Mouse (Mus musculus): ENCODE data around the gene Ccsap.

The Ccsap gene

DNA sequence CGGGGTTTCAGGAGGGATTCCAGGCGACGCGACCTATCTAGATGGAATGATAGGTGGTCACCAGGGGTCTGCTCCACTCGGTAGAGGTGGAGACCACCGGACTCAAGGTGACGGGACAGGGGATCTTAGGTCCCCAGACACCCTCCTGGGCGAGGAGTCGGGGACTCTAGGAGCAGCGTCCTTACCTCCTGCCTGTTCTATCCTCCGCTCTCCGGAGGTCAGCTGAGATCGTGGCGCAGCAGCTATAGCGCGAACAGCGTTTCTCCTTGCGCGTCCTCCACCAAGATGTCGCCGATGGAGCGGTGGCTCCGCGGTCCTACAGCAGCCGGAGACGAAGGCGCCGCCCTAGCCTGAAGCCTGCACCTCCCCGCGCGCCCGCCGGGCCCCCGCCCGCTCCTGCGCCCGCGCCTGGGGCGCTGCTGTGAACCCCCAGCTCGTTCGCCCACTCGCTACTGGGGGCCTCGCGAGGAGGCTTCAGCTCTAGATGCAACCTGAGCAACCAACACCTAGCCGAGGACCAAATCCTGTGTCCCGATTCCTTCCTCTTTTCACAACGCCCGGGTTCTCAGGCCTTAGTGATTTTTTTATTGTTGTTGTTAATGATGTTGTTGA, at the start of gene Ccsap:
Gene Ccsap (minus strand): TSS at position 562 of the 612 bp plus-strand sequence.
- DNase-seq = peak; percentile 68

DNA sequence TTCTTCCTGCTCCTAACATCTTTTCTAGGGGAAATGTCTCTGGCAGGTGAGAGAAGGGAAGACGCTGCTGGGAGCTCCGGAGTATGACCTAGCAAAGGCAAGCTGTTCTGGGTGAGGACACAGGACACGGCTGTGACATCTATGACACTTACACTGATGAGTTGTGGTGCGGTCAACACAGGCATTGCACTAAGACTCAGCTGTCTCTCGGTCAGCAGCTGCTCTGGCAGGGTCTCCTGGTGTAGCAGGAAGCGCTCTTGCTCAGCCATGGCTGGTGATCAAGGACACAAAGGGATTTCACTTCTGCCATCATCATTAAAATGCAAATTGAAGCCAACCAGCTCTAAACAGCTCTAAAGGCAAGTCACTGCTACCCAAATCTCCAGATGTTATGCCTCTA, 47.6 kb upstream of the Ccsap start:
- DNase-seq = no peak

DNA sequence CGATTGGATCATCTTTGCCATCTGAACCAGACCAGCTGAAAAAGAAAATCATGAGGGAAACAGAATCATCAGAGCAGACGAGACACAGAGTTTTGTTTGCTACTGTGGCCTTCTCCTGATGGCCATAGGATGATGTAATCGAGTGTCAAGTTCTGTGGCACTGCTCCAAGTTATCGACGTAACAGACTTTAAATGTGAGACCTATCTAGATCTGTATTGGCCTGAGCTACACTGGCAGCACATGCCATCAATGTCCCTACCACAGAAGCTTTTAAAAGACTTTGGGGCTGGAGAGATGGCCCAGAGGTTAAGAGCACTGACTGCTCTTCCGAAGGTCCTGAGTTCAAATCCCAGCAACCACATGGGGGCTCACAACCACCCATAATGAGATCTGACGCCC, 42.6 kb upstream of the Ccsap start:
- DNase-seq = no peak

DNA sequence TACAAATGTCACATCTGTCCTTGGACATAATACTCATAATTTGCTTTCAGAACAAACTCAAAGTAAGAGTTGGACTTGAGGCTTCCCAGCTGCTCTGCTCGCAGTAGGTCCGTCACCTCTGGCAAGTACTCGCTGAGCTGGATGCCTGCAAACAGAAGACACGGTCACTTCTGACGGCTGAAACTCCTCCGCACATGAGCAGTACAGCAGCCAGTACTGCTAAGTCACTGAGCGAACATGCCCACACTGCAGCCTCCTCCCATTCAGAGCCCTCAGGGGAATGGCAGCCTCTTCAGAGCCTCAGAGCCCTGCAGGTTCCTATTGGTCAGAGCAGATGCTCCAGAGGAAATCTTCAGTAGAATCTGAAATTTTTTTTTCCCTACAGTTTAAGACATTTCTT, 39.4 kb upstream of the Ccsap start:
- DNase-seq = no peak

DNA sequence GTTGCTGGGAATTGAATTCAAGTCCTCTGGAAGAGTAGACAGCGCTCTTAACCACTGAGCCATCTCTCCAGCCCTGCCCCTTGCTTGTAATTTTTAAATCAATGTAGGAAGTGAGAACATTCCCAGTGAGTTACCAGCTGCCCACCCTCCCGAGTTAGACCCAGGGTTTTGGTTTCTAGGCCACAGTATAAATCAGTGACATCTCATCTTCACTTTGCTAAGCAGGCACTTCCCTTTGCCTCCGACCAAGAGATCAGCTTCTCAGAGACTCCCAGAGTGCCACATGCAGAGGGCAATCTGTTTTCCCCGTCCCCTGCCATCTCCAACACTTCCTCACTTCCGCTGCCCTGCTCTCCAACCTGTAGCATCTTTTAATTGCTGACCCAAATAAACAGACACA, 38.6 kb upstream of the Ccsap start:
- DNase-seq = no peak

DNA sequence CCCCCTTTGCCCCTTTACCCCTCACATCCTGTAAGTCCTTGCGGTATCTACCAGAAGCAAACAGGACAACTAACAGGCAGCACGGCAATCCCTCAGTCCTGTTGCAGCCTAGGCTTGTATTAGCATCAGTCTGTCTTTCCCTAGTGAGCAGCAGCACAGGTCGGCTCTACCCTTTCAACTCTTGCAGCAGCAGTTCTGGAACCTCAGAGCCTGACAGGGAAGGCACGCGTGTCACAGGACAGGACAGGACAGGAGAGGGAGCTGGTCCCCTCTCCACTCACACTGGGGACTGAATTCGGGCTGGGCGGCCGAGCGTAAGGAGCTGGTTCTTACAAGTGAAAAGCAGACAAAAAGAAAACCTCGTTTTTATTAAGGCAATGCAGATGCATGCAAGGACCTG, 36.8 kb upstream of the Ccsap start:
- DNase-seq = no peak

DNA sequence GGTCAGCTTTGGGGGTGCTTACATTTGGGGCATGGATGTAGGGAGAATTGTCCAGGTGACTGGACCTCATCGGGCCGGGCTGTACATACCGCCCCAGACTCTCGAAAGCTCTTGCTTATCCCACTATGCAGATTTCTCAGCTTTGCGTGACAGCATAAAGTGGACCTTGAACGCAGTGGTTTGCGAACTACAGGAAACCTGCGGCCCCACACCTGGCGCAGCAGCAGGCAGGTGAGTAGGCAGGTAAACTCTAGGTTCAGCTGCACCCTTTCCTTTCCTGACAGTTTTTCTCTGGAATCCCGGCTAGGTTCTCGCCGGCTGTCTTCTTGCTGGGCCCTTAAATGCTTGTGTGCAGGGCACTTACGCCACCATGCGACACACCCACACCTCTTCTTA, 36.4 kb upstream of the Ccsap start:
- no peak for DNase-seq

DNA sequence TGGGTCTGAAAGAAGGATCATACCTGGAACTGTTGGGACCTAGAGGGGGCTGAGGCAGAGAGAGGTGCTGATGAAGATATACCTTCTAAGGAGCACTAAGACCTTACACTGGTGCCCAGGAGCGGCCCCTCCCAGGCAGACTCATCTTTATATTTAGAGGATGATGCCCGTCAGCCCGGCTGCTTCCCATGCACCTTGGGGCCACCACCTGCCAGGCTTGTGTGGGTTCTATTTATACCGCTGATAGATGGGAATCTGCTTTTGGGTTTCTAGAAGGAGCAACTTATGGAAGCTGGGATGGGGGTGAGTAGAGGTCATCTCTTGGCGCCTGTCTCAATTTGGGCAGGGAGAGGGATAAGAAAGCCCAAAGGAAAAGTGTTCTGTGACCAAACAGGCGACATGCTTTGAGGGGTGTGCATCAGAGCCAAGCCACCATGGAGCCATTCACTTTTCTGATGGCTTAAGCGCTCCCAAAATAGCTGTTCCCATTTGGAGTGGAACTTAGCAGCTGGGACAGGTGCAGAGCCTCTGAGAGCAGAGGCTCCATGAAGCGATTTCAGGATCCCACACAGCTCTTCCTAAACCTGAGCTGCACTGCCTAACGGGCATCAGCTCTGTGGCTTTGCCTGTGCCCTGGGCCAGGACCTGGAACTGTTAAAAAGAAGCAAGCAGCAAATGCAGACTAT, 35.8 kb upstream of the Ccsap start:
- DNase-seq = no peak

DNA sequence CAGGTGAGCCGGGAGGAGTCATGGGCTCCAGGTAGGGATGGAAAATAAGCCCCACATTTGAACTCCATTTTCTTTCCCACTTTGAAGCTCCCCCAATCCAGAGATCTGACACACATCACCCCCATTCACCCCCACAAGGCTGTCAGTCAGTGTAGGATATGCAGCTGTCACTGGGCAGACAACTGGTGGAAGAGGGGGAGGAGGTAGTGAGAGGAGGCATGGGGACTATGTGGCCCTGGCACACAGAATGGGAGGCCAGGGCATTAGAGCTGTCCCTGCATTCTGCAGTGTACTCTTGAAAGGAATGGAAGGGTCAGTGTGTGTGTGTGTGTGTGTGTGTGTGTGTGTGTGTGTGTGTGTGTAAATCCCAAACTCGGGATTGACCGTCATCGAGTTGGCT, 35.2 kb upstream of the Ccsap start:
- DNase-seq = no peak

DNA sequence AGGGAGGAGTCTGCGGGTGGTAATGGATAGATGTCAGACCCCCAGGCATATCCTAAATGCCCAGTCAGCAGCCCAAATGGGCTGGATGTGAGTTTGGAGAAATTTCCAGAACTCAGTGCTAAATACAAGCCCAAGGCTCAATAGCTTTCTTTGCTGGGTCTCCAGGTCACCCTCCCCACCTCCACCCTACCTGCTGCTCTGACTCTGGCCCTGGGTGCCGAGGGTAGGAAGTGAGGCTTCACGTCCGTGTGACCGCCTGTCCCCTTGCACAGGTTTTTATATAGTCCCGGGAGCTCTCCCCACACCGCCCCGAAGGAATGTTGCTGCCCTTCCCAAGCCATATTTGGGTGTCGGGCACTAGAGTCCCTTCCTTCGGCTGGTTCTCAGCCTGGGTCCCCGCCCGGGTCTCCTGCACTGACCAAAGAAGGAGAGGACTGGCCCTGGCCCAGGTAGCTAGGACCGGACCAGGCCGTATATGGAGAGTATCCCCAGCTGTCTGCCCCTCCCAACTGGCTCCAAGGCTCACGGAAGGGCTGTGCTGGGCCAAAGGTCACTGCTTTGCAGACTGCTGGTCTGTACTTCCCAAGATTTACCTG, 34.6 kb upstream of the Ccsap start, which contains the start of gene Acta1:
Gene Acta1 (minus strand): TSS at position 250 of the 596 bp plus-strand sequence.
- DNase-seq = no peak

DNA sequence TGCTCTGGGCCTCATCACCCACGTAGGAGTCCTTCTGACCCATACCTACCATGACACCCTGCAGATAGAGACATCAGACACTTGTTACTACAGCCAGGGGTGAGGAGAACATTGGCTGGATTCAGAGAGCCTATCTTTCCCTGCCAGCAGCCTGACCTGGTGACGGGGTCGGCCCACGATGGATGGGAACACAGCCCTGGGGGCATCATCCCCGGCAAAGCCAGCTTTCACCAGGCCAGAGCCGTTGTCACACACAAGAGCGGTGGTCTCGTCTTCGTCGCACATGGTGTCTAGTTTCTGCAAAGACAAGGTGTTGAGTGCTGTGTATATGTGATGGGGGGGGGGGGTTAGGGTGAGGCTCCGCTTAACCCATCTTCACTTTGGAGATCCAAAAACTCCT, 33.4 kb upstream of the Ccsap start:
- DNase-seq = no peak

DNA sequence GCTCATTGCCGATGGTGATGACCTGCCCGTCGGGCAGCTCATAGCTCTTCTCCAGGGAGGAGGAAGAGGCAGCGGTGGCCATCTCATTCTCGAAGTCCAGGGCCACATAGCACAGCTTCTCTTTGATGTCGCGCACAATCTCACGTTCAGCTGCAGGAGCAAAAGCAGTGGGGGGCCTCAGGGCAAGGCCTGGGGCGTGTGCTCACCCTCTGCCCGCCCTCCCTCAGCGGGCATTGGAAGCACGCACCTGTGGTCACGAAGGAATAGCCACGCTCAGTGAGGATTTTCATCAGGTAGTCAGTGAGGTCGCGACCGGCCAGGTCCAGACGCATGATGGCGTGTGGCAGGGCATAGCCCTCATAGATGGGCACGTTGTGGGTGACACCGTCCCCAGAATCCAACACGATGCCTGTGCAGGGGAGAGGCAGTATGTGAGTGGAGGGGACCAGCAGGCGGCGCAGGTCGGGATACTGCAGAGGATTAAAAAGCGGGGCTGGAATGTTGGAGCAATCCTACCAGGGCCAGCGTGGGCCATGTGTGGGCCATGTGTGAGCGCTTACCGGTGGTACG, 32.7 kb upstream of the Ccsap start:
- DNase-seq = no peak

DNA sequence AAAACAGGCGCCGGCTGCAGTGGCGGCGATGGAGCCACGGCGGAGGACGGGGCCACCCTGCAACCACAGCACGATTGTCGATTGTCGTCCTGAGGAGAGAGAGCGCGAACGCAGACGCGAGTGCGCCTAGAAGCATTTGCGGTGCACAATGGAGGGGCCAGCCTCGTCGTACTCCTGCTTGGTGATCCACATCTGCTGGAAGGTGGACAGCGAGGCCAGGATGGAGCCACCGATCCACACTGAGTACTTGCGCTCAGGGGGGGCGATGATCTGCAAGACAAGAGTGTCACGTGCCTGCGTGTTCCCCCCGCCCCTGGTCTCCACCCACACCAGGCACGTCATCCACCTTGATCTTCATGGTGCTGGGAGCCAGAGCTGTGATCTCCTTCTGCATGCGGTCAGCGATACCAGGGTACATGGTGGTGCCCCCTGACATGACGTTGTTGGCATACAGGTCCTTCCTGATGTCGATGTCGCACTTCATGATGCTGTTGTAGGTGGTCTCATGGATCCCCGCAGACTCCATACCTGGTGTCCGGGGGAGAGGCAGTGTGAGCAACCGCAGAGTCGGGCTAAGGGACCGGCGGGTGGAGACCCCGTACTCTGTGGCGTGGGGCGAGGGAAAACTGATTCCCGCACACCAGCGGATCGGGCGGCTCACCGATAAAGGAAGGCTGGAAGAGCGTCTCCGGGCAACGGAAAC, 32.0 kb upstream of the Ccsap start:
- DNase-seq = no peak

DNA sequence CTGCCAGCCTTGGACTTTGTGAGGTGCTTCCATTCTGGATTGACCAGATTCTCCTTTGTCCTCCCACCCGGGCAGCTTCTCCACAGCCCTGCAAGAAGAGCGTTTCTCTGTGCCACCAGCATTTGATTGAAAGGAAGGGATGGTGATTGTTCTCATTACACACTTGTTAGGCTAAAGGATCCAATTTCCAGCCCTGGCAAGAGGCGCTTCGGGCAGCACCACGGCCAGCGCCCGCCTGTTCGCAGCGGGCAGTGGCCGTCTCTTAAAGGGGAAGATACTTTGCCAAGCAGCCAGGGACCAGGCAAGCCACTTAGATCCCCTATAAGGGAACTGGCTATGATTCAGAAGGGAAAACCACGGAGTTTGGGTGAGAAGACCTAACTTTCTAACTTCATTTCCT, 31.3 kb upstream of the Ccsap start:
- peak; percentile 32 for DNase-seq

DNA sequence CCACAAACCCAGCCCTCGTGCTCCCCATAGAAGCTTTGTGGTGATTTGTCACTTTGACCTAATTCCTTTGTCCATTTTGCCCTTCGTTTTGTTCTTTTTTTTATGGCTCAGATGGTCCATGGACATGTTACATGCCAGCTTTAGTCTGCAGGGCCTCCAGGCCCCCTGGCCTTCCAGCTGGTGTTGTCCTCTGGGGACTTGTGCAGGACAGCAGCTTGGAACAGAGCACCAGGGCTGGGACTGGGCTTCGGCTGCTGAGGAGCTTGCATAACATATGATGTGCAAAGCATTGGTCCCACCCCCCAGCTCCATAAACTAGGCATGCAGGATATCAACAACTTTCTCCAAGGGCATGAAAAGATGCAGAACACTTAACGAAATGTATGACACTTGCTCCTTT, 29.8 kb upstream of the Ccsap start:
- no peak for DNase-seq

DNA sequence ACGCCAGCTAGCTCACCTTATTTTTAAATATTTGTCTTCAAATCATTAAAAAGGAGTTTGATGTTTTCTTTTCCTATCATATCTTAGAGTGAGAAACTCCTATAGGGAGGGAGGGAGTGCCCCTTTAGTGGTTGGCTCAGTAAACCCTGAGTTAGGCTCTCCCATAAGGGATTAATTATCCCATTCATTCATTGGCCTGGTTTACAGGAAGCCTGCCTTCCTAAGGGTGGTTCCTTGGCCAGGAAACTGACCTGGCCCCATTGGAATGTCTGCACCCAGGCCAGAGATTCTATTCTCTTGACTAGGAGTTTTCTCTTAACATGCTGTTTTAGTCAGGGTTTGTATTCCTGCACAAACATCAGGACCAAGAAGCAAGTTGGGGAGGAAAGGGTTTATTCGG, 27.9 kb upstream of the Ccsap start:
- DNase-seq = no peak

DNA sequence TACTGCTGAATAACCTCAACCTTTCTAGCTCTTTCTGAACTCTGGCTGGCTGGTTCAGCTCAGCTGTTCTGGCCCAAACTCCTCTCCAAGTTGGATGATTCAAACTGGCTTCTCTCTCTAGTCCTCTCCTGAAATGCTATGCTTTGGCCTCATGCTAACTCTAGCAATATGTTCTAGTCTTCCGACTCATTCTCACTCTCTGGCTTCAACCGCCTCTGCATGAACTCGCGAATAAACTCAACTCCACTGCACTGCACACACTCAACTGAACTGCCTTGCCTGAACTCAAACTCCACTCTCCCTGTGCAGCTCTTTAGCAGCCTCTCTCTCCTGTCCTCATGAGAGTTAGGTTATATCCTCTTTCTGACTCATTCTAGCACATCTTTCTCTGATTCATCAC, 27.2 kb upstream of the Ccsap start:
- no peak for DNase-seq

DNA sequence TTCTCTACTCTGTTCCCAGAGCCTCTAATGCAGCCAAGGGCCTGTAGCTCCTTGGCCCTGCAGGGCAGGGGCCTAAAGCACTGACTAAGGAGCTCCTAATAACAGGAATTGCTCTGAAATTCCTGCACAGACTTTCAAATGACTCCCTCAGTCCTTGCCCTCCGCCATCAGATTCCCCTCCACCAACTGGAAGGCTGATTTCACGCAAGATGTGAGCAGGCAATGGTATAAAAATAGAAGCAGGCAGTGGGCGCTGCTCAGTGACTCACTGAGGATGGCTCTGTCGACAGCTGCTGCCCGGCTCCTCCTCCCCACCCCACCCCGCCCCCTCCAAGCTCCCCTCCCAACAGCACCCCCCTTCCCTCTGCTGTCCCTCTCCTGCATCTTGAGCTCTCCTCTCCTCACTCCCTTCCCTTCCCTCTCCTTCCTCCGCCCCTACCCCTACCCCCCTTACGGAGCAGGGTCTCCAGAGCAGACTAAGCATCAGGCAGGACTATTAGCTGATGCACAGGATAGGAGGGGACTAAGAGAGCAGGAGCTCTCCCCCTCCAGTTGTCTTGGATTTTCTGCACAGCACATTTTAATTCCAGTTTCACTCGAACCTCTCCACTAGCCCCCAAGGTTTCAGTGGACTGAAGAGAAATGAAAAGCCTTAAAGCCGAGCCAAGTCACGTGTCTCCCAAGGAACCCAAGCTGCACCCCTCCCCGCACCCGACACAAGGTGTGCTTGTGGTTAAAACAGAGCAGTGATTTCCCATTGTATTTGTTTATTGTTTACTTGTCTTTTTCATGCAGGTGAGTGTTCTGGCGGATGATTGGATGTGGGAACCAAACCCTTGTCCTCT, 24.9 kb upstream of the Ccsap start:
- DNase-seq = no peak

DNA sequence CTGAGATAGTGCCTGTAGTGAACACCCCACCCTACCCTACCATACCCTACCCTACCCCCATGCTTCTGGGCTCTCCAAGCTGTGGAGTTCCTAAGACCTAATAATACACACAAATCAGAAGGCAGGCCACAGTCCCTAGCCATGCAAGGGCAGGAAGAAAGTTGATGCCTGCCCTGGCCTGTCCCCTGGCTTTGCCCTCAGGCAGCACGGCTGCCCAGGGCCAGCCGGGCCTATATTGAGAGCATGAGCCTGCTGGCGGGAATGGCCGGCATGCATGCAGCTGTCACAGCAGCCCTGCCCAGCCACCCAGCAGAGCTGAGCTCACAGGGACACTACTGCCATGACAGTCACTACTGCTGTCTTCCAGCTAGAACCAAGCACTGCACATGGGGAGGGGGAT, 23.1 kb upstream of the Ccsap start:
- no peak for DNase-seq

DNA sequence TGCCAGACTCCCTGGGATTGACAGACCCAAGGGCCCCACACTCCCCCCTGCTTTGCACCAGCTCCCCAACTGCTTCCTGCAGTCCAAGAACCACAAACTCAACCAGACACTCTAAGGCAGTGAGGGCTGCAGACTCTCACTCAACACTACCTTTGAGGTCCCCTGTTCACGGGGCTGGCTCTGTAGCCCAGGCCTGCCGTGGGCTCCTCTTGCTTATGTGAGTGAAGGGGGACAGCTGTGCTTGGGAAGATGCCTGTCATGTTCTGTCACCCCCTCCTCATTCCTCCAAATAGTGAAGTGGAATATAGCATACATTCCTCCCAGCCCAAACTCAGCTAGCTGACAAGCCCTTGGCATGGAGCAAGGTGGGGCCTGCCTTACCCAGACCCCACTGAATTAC, 22.4 kb upstream of the Ccsap start:
- DNase-seq = no peak

DNA sequence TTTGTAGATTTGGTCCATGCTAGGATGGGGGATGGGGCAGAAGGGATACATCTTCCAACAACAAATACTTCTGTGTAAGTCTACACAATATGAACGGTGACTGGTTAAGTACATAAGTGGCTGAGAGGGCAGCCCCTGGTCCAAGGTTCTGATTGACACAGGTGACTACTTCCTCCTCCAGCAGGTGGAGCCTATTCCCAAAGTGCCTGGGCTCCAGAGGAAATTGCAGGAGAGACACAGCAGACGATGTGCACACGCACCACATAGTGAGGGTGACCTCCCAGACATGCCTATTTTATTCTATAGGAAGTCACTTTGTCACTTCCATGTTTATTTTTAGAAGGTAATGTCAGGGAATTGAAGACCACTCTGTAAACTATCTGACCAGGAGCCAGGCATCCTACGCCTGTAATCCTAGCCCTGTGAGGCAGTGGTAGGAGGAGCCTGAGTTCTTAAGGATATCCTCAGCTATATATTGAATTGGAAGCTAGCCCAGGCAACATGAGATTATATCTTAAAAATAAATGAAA, 20.9 kb upstream of the Ccsap start:
- no peak for DNase-seq

DNA sequence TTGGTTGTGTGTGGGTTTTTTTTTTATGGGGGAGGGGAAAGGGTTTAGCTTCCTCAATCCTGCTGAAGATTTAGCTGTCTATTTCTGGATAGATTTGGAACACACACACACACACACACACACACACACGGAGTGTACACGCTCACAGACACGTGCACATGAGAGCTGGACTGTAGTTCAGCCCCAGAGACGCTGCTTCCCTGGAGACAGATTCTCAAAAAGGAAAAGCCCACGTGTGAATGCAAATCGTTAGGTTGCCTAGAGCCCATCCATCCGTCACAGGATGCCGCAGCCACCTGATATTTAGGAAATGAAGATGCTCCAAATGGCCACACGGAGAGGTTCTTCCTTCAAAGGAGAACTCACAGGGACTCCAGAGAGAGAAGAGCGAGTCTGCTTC, 20.3 kb upstream of the Ccsap start:
- DNase-seq = no peak

Measured in liver (tissue).